Mouse (Mus musculus) 416B (cell line): Measurements from ENCODE around the gene Cc2d2b.

ENCODE experiments used
- DNase-seq: peaks from one replicate; pipeline ENCODE4 v3.0.0; 2011; ENCODE audit warnings: low read depth

Cc2d2b gene

GRCm38 (mm10) chr19:40760071-40760470, 11.5 kb downstream of the Cc2d2b start:
- no peak for DNase-seq

- no peak for DNase-seq
These were observed 13.6 kb downstream of the Cc2d2b start for GRCm38 (mm10) chr19:40762023-40762759.

GRCm38 (mm10) chr19:40767189-40767588, 18.6 kb downstream of the Cc2d2b start:
- no peak for DNase-seq

GRCm38 (mm10) chr19:40769341-40769770, 20.8 kb downstream of the Cc2d2b start:
- peak; percentile 9 for DNase-seq

- DNase-seq = no peak
These were observed 39.6 kb downstream of the Cc2d2b start for GRCm38 (mm10) chr19:40788004-40788714.

GRCm38 (mm10) chr19:40788715-40789084, 40.1 kb downstream of the Cc2d2b start:
- DNase-seq = peak; percentile 91

GRCm38 (mm10) chr19:40805176-40805737, 56.7 kb downstream of the Cc2d2b start:
- DNase-seq = no peak

GRCm38 (mm10) chr19:40809858-40810257, 61.3 kb downstream of the Cc2d2b start:
- DNase-seq = no peak

- no peak for DNase-seq
These were observed 63.3 kb downstream of the Cc2d2b start for GRCm38 (mm10) chr19:40811840-40812239.

- no peak for DNase-seq
These were observed 64.2 kb downstream of the Cc2d2b start for GRCm38 (mm10) chr19:40812778-40813177.

- peak; percentile 89 for DNase-seq
These were observed 64.8 kb downstream of the Cc2d2b start for GRCm38 (mm10) chr19:40813385-40813784.

GRCm38 (mm10) chr19:40815645-40816183, 67.2 kb downstream of the Cc2d2b start:
- no peak for DNase-seq

GRCm38 (mm10) chr19:40817901-40818532, 69.5 kb downstream of the Cc2d2b start:
- peak; percentile 30 for DNase-seq

- peak; percentile 96 for DNase-seq
These were observed 70.2 kb downstream of the Cc2d2b start for GRCm38 (mm10) chr19:40818764-40819163.

GRCm38 (mm10) chr19:40821306-40821825, 72.8 kb downstream of the Cc2d2b start:
- peak; percentile 25 for DNase-seq

- no peak for DNase-seq
These were observed 77.1 kb downstream of the Cc2d2b start for GRCm38 (mm10) chr19:40825636-40826035.

- no peak for DNase-seq
These were observed 78.2 kb downstream of the Cc2d2b start for GRCm38 (mm10) chr19:40826735-40827134.

- DNase-seq = peak; percentile 12
These were observed 81.6 kb downstream of the Cc2d2b start for GRCm38 (mm10) chr19:40830198-40830597.

GRCm38 (mm10) chr19:40830703-40831415, 82.3 kb downstream of the Cc2d2b start, which contains the start of gene Ccnj:
Gene Ccnj (plus strand): TSS chr19:40831279.
- DNase-seq = peak; percentile 79

- peak; percentile 49 for DNase-seq
These were observed 83.1 kb downstream of the Cc2d2b start for GRCm38 (mm10) chr19:40831416-40832201.
